Mouse (Mus musculus) lung, postnatal 4 days (tissue): ENCODE results near the gene Ddr2.
"Not testable (repeated sequence)": the region's sequence is repeated elsewhere in the genome, so short reads cannot be mapped to it uniquely, and the experiment has no call there.

ENCODE experiments used
- DNase-seq, 2 experiments: peaks; one replicate each; pipeline ENCODE4 v3.0.0; 2021

Ddr2 gene

DNA sequence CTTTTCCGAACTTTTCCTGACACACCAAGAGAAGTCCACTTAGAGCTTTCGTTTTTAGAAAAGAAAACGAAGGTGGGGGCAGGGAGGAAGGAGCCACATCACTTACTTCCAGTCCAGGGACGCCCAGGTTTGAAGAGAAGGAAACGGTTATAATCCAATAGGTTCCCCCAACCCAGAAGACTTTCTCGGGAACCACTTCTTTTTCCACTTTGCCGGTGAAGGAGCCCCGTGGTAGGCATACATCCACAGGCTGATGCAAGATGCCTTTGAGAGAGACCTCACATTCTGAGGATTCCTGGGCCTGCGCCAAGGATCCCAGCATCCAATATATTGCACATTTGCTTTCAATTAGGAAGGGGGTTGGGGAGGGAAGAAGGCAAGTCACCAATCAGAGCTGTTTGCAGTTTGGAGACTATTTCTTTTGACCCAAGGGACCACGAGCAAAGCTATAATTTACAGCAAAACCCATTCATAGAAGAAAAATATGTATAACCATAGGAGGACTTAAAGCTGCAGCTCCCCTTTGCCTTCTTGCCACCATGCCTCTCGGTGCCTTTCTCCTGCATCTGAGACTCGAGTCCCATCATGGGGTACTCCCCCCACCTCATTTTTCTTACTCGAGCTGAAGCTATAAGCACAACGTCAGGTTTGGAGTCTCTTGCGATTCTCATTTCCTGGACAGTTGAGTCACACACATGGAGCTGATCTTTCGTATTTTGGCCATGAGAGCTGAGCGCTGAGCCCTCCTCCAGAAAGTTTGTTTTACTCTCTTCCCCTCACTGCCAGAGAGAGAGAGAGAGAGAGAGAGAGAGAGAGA lies at the start of gene Ddr2:
Gene Ddr2, minus strand, starts transcription at position 247 of the 817 bp plus-strand sequence.
- DNase-seq: peak; percentile 67 to 82

GRCm38 (mm10) chr1:170159707-170160106 lies 49.1 kb upstream of the Ddr2 start:
- no peak for DNase-seq

- no peak for DNase-seq
Measured at GRCm38 (mm10) chr1:170155761-170156160, 45.2 kb upstream of the Ddr2 start.

GRCm38 (mm10) chr1:170155298-170155697 lies 44.7 kb upstream of the Ddr2 start:
- no peak for DNase-seq

GRCm38 (mm10) chr1:170153986-170154385 lies 43.4 kb upstream of the Ddr2 start:
- DNase-seq: no peak

DNA sequence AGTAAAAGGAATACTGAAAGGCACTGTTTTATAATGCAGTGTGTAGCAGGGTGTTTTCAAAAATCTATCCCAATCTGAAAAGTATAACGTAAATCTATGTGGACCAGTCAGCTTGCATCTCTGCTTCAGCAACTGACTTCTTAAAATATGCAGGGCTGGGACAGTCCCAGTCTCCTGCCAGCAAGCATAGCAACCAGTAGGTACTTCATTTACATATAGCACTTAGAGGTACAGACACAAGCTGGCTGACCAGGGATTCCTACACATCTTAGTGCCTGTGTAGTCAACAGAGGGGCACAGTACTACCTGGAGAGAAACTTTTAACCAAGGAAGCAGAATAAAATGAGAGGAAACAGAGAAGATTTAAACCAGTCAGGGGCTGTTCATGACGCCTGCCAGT lies 42.0 kb upstream of the Ddr2 start:
- DNase-seq: no peak

- DNase-seq: no peak
Measured at GRCm38 (mm10) chr1:170150870-170151269, 40.3 kb upstream of the Ddr2 start.

GRCm38 (mm10) chr1:170149756-170150155 lies 39.2 kb upstream of the Ddr2 start:
- no peak for DNase-seq

DNA sequence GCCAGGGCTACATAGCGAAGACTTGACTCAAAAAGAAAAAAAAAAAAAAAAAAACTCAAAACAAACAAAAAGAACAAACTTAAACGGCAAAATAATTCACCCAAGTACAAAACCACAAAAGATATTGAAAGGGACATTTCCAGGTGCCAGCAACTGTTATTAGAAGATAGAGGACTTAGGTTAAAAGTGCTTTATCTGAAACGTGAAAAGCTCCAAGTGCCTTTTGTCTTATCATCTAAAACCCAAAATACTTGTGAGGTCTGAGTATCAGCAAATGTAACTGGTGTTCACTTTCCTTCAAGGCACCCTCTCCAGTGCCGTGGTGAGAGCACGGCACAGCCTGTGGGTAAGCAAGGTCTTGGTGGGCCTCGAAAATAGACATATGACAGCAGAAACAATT lies 38.0 kb upstream of the Ddr2 start:
- DNase-seq: no peak

DNA sequence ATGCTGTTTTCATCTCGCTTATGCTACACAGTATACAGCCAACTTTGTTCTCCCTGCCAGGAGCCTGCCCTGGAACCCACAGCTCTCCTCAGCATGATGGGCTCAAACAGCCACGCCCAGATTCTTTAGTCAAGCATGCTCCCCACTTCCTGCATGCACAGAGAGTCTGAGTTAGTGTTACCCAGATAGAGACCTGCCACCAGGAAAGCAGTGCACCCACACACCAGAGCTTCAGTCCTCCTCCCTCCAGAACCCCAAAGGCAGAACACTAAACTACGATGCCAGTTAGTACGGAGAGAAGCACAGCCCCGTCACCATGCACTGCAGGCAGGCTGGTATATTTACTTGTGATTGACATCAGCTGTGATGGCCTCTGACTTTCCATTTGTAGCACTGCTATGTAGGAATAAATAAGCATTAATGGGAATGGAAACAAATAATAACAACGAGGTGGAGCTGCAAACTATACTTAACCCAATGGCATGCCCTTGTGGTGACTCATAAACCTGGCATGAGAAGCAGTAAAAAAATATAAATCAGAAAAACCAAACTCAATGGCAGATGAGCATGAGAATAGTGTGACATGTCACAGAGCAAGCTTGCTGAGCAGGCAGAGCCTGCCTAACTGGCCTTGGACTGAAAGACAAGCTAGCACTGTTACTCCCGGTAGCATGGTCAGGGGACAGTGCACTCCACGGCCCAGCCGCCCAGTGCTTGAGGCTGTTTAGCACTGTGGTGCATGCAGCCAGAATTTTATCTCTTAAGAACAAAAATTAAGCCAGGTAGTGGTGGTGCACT lies 37.3 kb upstream of the Ddr2 start:
- DNase-seq: no peak

GRCm38 (mm10) chr1:170145606-170146005 lies 35.0 kb upstream of the Ddr2 start:
- no peak for DNase-seq

GRCm38 (mm10) chr1:170142256-170142871 lies 31.8 kb upstream of the Ddr2 start:
- DNase-seq: no peak

- DNase-seq: no peak
Measured at GRCm38 (mm10) chr1:170141626-170142025, 31.1 kb upstream of the Ddr2 start.

- DNase-seq: peak; percentile 75 to 82
Measured at GRCm38 (mm10) chr1:170136351-170137009, 25.9 kb upstream of the Ddr2 start.

DNA sequence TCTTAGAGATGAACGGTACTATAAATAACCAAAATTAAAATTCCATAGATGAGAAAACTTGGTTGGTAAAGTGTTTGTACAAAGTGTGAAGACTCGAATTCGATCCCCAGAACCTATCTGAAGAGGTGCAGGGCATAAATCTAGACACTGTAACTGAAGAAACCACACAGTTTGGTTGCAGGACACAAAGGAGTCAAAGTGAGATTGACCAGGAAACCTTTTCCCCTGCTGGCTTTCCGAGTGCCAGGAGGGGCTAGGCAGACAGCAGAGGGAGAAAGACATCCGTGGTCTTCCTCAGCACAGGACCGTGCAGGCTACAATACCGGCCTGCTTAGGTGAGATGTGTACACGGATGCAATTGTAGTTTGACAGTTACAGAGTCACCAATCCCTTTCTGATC lies 23.7 kb upstream of the Ddr2 start:
- no peak for DNase-seq

- DNase-seq: no peak
Measured at GRCm38 (mm10) chr1:170130962-170131361, 20.4 kb upstream of the Ddr2 start.

DNA sequence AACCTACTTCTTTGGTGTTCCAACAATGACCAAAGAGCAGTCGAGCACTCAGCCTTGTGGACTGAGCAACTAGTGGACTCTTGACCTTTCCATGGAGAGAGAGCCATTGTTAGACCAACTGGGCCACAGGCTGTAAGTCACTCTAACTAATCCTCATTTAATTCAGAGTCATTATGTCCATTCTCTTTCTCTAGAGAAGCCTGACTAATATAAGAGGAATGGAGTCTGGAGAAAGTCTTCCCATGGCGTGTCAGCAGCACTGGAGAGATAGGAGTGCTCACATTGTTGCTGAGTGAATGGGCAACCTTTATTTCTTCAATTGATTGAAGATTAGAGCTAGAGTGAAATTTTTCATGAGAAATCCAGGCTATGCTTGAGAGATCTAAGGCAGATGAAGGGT lies 14.1 kb upstream of the Ddr2 start:
- DNase-seq: no peak

DNA sequence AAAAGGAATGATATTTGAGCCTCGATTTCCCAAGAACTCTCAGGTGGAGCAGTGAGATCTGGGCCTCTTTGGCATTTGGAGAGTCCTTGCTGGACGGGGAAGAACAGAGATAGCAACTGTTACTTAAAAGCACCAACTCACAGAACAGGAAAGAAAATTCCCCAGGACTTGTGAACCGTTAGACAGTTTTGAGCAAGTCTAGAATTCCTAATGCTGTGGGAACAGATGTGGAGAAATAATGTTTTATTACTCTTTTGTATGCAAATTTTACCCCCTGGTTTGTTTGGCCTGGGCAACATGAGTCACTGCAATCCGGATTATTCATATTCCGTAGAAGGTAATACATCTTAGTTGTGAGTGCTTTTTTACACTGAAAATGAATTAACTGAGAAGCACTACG lies 3.1 kb upstream of the Ddr2 start:
- no peak for DNase-seq

DNA sequence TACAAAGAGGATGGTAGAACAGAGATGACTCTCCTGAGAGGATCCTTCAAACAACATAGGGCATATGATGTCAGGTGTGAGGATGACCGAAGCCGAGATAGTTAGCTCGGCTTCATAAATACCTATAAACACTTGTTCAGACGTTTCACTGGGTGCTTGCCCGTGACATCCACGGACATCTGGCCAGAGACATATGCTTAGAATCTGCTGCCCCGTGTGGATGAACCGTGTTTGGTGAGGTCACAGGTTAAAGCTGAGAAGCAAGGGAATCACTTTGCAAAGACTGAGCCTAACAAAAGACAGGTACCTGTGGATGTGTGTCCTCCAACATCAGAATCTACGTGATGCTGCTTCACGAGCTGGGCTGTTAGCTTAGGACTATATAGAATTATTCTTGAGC lies 1.7 kb upstream of the Ddr2 start:
- no peak for DNase-seq

DNA sequence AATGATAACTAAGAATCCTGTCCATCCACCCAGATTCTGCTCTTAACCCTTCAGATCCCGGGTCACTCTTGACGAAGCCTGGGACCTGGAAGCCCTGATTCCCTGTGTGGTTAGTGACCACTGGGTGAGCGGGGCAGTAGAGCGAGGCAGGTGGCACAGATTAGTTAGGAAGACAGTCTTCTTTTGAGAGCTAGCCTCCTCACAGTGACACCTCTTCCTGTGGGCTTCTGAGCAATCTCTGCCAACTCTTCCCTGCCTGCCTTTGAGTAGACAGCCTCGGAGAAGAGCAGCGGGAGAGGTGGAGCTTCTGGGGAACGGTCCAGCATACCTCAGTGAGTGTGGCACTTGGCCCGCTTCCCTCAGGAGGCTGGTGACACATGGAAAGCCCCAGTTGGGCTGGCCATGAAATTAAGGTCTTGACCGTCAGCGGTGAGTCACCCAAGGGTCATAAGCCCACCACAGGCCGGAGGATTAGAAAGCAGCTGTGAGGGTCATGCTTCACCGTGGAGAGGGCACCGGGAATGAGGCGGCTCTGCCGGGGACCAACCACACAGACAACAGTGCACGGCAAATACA lies 1.2 kb upstream of the Ddr2 start:
- no peak for DNase-seq

DNA sequence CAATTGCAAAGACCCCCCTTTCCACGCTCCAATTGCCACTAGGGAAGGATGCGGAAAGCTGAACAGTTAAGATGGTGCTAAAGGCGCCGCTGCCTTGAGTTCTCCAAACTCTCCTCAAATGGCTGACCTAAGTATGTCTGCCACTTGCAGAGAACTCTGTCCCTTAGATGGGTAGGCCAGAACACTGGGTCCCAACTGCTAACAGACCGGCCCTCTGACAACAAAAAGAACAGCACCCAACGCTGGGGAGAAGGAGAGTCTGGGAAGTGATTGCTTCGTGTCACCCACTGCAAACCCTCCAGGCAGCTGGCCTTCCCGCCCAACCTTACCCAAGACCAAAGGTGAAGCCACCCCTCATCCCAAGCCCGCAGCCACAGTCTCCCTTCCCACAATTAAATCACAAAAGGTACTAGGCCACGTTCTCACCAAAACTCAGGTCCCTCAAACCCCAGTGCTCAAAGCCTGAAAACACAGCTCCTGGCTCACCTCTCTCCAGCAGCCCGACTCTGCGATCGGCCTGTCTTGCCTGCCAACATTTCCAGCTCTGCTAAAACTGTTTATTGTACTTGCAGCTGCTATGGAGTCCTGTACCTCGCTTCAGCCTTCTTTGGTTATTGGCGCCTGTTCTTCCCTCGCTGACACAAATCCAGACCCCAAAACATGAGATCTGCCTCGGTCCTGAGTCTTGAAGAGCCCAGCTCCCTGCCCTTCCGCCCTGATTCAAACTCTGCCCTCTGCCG lies 616 bp downstream of the Ddr2 start:
- peak; percentile 29 to 40 for DNase-seq

GRCm38 (mm10) chr1:170102814-170103213 lies 7.7 kb downstream of the Ddr2 start:
- not testable (repeated sequence) for DNase-seq
